Comparison of ENCODE assay signal across 10 mouse cellular contexts in the genomic region with DNA sequence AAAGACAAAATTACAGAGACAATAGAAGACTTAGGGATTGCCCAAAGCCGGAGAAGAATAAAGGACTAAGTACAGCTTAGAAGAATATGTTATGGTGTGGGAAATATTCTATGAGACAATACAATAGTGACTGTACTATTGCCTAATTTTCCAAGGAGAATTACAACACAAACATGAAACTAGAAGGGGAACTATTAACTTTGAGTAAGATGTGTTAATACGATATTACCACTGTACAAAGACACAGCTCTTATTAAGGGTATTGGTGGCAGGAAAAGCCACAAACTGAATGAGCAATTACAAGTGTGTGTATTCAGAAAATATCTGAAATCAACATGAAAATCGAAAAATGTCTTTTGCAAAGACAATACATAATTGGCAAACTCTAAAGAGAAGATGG.
"Had no signal": no experiment of that assay in that cellular context is flagged by ENCODE, and none has a peak within 500 bp of the region (broad histone marks: within the 10 kb centered on the region; RNA-seq: fewer than 3 reads in every experiment).

No protein-coding gene starts in this region.

- DNase-seq: lung, adult 18-20 months; lung, embryonic 14.5 days; lung, postnatal 10 days; lung, postnatal 4 days; midbrain, embryonic 14.5 days; right cerebral cortex, postnatal 14 days; thymus, adult 2 months; thymus, postnatal 14 days; thymus, postnatal 36 days had no signal

- ATAC-seq: midbrain, embryonic 16.5 days had no signal
